Mouse (Mus musculus): Measurements from ENCODE around the gene Daam1. TPM values are rescaled to one million over a fixed set of nuclear protein-coding genes. Genes with fewer than 3 reads are reported as not detected.

The Daam1 gene
- polyA plus RNA-seq, 1 experiment from 2014 or later = 15.3 TPM

DNA sequence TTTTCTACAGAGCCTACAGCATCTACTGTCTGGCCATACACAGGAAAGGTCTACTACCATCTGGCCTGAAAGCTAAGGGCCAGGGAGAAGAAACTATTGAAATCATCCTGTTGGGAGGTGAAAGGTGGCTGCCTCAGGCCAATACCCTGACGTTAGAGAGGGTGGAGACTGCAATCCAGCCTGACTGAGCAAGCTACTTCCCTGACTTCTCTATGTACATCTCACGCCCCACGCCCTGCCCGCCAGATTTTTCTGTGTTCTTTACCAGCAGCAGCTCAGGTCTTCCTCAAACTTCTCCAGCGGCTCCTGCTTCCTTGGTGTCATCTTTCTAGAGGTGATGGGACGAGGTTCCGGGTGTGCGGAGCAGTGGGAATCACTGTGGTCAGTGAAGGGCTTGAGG lies 58.4 kb downstream of the Daam1 start:
- Histone ChIP-seq H3K27me3 (ENCODE audit: insufficient read depth, low read length) (no peaks in the 10 kb centered on the region), H3K4me3 (ENCODE audit: low read depth, low read length) (no peak overlapping the region), H3K4me2 (no peak overlapping the region), H3K36me3 (ENCODE audit: insufficient read depth) (no peaks in the 10 kb centered on the region), H3K27ac (ENCODE audit: low read depth) (no peak overlapping the region), H3K9ac (no peak overlapping the region), H3K4me1 (ENCODE audit: insufficient read depth) (peaks cover 8% of the 10 kb centered on the region; the same call in 1 of the 2 replicates), H3K9me3 (ENCODE audit: low read depth, low read length) (no peaks in the 10 kb centered on the region)
- no peak for DNase-seq
- WGBS = 60% methylated on average over 8 of the region's 8 CpGs
- no peak for TF ChIP-seq CTCF (IDR thresholded peaks at IDR 0.05; ENCODE audit: low read depth)
- no peak for ATAC-seq (ENCODE audit: insufficient read depth)

DNA sequence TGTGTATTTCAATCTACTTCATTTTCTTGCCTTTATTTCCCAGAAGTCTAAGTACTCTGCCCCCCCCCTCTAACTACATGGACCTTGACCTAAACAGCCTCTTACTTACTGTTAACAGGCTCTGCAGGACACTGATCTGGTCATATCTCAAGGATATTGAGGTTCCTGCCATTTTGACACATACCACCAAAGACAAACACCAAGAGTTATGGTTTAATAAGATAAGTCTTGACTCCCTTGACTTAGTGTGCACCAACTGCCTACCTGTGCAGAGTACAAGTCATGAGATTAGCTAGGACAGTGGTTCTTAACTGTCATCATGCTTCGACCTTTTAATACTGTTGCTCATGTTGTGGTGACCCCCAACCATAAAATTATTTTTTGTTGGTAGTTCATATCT lies 59.4 kb downstream of the Daam1 start:
- 0 out of 2 replicates have a peak, but pooled peaks cover 7% of the 10 kb centered on the region for H3K4me1 ChIP-seq (ENCODE audit: insufficient read depth)
- H3K36me3 ChIP-seq (ENCODE audit: insufficient read depth) = no peaks in the 10 kb centered on the region
- H3K27me3 ChIP-seq (ENCODE audit: insufficient read depth, low read length) = no peaks in the 10 kb centered on the region
- ATAC-seq (ENCODE audit: insufficient read depth) (no peak), DNase-seq (no peak)
- no peaks in the 10 kb centered on the region for H3K9me3 ChIP-seq (ENCODE audit: low read depth, low read length)
- no peak overlapping the region for H3K27ac ChIP-seq (ENCODE audit: low read depth)
- no peak overlapping the region for H3K9ac ChIP-seq
- WGBS = 94% methylated on average over 1 of the region's 1 CpGs
- H3K4me2 ChIP-seq = no peak overlapping the region
- TF ChIP-seq CTCF (IDR thresholded peaks at IDR 0.05; ENCODE audit: low read depth) = no peak
- H3K4me3 ChIP-seq (ENCODE audit: low read depth, low read length) = no peak overlapping the region

DNA sequence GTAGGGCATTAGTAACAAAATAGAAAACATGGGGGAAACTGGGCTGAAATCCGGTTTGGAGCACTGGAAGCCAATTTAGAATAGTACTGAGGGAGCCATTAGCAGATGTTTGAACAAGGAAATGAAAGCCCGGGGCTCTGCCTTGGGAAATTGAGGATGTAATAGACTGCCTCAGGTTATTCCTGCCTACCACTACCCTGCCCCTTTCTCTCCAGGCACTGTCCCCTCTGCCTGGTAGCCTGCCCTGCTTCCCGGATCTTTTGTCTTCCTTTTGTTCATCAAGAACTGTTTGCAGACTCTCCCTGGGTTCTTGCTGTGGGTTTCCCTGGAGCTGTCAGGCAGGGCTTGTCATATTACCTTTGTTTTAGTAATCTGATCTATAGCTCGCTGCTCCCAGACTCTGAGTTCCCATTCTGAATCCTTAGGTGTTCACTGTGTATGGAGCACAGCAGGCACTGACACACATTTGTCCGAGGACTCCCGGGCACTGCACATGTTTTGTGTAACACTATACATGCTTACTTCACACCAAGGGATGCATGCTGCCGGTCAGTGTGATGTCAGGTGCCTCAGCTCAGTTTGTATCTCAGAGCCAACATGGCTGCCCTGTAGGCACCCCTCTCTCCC lies 61.0 kb downstream of the Daam1 start:
- no peak for DNase-seq
- H3K4me2 ChIP-seq = no peak overlapping the region
- no peak for TF ChIP-seq CTCF (IDR thresholded peaks at IDR 0.05; ENCODE audit: low read depth)
- H3K27me3 ChIP-seq (ENCODE audit: insufficient read depth, low read length) = no peaks in the 10 kb centered on the region
- H3K27ac ChIP-seq (ENCODE audit: low read depth) = no peak overlapping the region
- WGBS = 51% methylated on average over 7 of the region's 7 CpGs
- H3K4me3 ChIP-seq (ENCODE audit: low read depth, low read length) = no peak overlapping the region
- H3K4me1 ChIP-seq (ENCODE audit: insufficient read depth) = no peaks in the 10 kb centered on the region
- H3K36me3 ChIP-seq (ENCODE audit: insufficient read depth) = no peaks in the 10 kb centered on the region
- ATAC-seq (ENCODE audit: insufficient read depth) = no peak
- no peaks in the 10 kb centered on the region for H3K9me3 ChIP-seq (ENCODE audit: low read depth, low read length)
- no peak overlapping the region for H3K9ac ChIP-seq

DNA sequence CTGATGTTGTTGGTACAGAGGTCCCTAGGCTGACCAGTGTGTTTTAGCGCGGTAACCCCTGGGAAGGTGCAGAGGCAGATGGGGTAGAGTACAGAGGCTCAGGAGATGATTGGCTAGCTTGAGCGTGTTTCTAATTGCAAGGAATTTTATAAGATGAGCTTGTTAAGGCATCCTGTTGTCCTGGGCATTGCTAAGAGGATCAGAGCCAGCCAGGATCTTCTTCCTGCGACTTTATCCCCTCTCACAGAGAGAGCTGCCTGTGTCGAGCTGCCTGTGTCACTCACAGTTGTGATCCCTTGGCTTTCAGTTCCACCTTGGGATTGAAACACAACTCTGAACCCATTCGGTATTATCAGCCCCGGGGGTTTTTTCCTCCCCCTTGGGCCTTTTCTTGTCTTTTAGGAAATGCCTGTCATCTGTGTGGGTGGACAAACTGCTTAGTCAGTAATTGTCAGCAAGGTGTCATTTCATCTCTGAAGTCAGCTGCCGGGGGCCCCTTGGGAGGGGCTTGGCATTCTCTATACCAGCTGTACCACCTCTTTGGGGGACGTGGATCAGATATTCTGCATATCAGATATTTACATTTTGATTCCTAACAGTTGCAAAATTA lies 62.2 kb downstream of the Daam1 start:
- H3K27ac ChIP-seq (ENCODE audit: low read depth) = no peak overlapping the region
- no peak overlapping the region for H3K9ac ChIP-seq
- no peak overlapping the region for H3K4me2 ChIP-seq
- WGBS = 56% methylated on average over 9 of the region's 9 CpGs
- H3K27me3 ChIP-seq (ENCODE audit: insufficient read depth, low read length) = no peaks in the 10 kb centered on the region
- H3K4me3 ChIP-seq (ENCODE audit: low read depth, low read length) = no peak overlapping the region
- no peak for TF ChIP-seq CTCF (IDR thresholded peaks at IDR 0.05; ENCODE audit: low read depth)
- peaks cover 6% of the 10 kb centered on the region; the same call in 1 of the 2 replicates for H3K36me3 ChIP-seq (ENCODE audit: insufficient read depth)
- ATAC-seq (ENCODE audit: insufficient read depth) (no peak), DNase-seq (no peak)
- no peaks in the 10 kb centered on the region for H3K4me1 ChIP-seq (ENCODE audit: insufficient read depth)
- H3K9me3 ChIP-seq (ENCODE audit: low read depth, low read length) = no peaks in the 10 kb centered on the region

DNA sequence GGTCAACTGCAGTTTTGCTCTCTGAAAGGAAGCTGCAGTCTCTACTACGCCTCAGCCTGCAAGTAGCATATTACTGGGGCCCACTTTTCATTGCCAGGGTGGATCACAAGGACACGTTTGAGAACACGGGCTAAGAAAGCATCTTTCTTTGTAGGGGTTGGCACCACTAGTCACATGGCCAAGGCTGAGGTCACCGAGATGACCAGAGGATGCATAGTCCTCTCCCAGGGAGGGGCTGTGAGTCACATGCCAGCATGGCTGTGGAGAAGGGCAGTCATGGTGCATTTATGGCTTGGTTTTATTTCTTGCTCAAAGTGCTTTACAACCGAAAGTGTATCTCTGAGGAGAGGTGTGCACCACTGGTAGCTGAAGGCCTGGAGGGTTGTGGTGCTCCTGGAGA lies 67.4 kb downstream of the Daam1 start:
- no peak overlapping the region for H3K9ac ChIP-seq
- H3K27ac ChIP-seq (ENCODE audit: low read depth) = no peak overlapping the region
- no peak for DNase-seq
- no peak overlapping the region for H3K4me2 ChIP-seq
- no peak for TF ChIP-seq CTCF (IDR thresholded peaks at IDR 0.05; ENCODE audit: low read depth)
- H3K36me3 ChIP-seq (ENCODE audit: insufficient read depth) = peaks cover 11% of the 10 kb centered on the region; the same call in 1 of the 2 replicates
- no peak for ATAC-seq (ENCODE audit: insufficient read depth)
- no peaks in the 10 kb centered on the region for H3K27me3 ChIP-seq (ENCODE audit: insufficient read depth, low read length)
- H3K4me3 ChIP-seq (ENCODE audit: low read depth, low read length) = no peak overlapping the region
- no peaks in the 10 kb centered on the region for H3K9me3 ChIP-seq (ENCODE audit: low read depth, low read length)
- WGBS = 89% methylated on average over 5 of the region's 5 CpGs
- no peaks in the 10 kb centered on the region for H3K4me1 ChIP-seq (ENCODE audit: insufficient read depth)

DNA sequence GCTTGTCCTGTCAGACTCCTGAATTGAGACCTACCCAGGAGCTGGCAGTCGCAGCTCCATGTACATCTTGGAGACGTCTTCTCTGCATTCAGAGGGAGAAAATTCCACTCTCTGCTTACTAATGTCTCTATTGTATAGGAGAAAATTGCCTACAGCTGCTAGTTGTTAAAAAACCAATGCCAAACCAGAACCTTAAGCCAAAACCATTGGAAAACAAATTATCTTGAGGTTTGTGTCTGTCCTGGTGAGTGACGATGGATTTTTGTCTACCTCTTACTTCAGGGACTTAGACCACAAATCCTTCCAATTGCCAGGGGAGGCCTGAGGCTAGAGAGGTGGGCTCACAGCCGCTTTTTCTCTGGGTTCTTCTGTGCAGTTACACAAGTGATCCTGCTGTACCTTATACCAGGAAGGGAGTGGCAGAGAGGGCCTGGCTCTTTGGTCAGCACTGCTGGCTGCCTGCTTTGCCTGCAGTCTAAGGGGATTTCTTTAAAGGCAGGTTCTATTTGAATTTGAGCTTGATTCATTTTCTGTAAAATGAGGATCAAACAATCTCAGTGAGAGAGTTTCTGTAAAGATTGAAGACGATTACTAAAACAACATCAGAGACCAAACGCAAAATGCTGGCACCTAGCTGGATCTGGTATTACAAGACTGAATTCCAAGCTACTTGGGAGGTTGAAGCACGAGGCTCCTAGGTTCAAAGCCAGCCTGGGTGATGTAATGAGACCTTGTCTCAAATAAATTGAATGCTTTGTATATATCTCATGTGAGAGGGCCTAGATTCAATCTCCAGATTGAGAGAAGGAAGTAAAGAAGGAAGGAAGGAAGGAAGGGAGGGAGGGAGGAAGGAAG lies 68.0 kb downstream of the Daam1 start:
- Histone ChIP-seq H3K4me2 (no peak overlapping the region), H3K9ac (no peak overlapping the region), H3K4me3 (ENCODE audit: low read depth, low read length) (no peak overlapping the region), H3K9me3 (ENCODE audit: low read depth, low read length) (no peaks in the 10 kb centered on the region), H3K27ac (ENCODE audit: low read depth) (no peak overlapping the region), H3K36me3 (ENCODE audit: insufficient read depth) (peaks cover 11% of the 10 kb centered on the region; the same call in 1 of the 2 replicates), H3K27me3 (ENCODE audit: insufficient read depth, low read length) (no peaks in the 10 kb centered on the region), H3K4me1 (ENCODE audit: insufficient read depth) (no peaks in the 10 kb centered on the region)
- 71% methylated on average over 7 of the region's 7 CpGs for WGBS
- no peak for TF ChIP-seq CTCF (IDR thresholded peaks at IDR 0.05; ENCODE audit: low read depth)
- no peak for DNase-seq
- no peak for ATAC-seq (ENCODE audit: insufficient read depth)

DNA sequence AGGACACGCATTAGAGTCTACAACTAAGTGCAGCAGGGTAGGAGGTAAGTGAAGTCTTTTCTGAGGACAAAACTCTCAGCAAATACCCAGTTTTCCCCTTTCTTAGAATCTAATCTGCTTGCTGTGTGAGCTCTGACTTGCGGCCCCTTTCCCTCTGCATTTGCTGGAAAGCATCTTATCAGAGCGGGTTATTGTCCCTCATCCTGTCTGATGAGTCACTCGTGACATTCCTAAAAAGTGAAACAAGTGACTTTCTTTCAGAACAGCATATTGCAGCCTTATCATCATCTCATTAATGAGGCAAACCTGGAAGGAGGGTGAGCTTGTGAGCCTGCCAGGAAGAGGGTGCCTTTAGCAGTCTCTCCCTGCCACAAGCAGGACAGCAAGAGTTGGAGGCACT lies 68.7 kb downstream of the Daam1 start:
- Histone ChIP-seq H3K4me1 (ENCODE audit: insufficient read depth) (no peaks in the 10 kb centered on the region), H3K27me3 (ENCODE audit: insufficient read depth, low read length) (no peaks in the 10 kb centered on the region), H3K9me3 (ENCODE audit: low read depth, low read length) (no peaks in the 10 kb centered on the region), H3K4me3 (ENCODE audit: low read depth, low read length) (no peak overlapping the region), H3K27ac (ENCODE audit: low read depth) (no peak overlapping the region), H3K36me3 (ENCODE audit: insufficient read depth) (peaks cover 11% of the 10 kb centered on the region; the same call in 1 of the 2 replicates), H3K4me2 (no peak overlapping the region), H3K9ac (no peak overlapping the region)
- DNase-seq (no peak), ATAC-seq (ENCODE audit: insufficient read depth) (no peak)
- WGBS = 68% methylated on average over 4 of the region's 4 CpGs
- TF ChIP-seq CTCF (IDR thresholded peaks at IDR 0.05; ENCODE audit: low read depth) = no peak

Data from lung, embryonic 14.5 days (tissue).